Mouse (Mus musculus) Patski (cell line): ENCODE results near the gene Sec31b. TPM values are rescaled to one million over a fixed set of nuclear protein-coding genes. Genes with fewer than 3 reads are reported as not detected.

Experiments
- ATAC-seq: fragments of 100-300 bp; one replicate; pipeline ENCODE4 v1.8.0; 2021
- CTCF ChIA-PET: fragments of 350-600 bp; sonication (Branson Sonifier 250); formaldehyde crosslinking; loops from one replicate; lab custom pipeline; 2022; ENCODE audit warnings: inconsistent platforms; lab: Charles Lee
- POLR2A ChIA-PET: fragments of 350-600 bp; sonication (Branson Sonifier 250); formaldehyde crosslinking; loops from one replicate; lab custom pipeline; 2022; ENCODE audit warnings: antibody characterized with exemption, inconsistent platforms; lab: Charles Lee
- DNase-seq: peaks from one replicate; pipeline ENCODE4 v3.0.0-alpha.2; 2011; ENCODE audit warnings: low read depth, low spot score
- H3K27me3 ChIP-seq: fragments of 371-371 bp; one replicate; pipeline ENCODE4 v1.5.1; 2021
- CTCF ChIP-seq: fragments of 100-300 bp; IDR thresholded peaks from one replicate; pipeline ENCODE4 v1.5.1; 2021
- in situ Hi-C: fragments of 300-500 bp; cut with MboI; formaldehyde crosslinking; loops from 3 replicates; pipeline ENCODE4 v1.11.1; 2018; ENCODE audit warnings: low pct_unique_long_range_greater_than_20kb, mixed read lengths
- polyA plus RNA-seq: library from polyadenylated mRNA; unstranded; gene quantifications from one replicate; pipeline ENCODE4 v1.2.3, GENCODE M21; 2021

Gene Sec31b
- polyA plus RNA-seq, 1 experiment from 2014 or later, result 0.83 TPM

- ChIA-PET POLR2A (interaction anchor here (0.6 to 1.6 kb wide), 2 partner anchors 9 to 605 kb away, joined by 3 to 4 read pairs; no protein-coding TSS in a partner anchor), CTCF (interaction anchor here (1.0 to 1.4 kb wide), 3 partner anchors 13 to 16 kb away, joined by 3 to 7 read pairs (median 6); no protein-coding TSS in a partner anchor)
- peaks cover 10% of the 10 kb centered on the region for H3K27me3 ChIP-seq
- TF ChIP-seq CTCF, result no peak
- in situ Hi-C loops, result no loop called here
- DNase-seq (no peak), ATAC-seq (no peak)
Measured at GRCm38 (mm10) chr19:44513921-44514482, 31.7 kb downstream of the Sec31b start.

- H3K27me3 ChIP-seq, result peaks cover 10% of the 10 kb centered on the region
- ATAC-seq (no peak), DNase-seq (no peak)
- in situ Hi-C loops, result no loop called here
- TF ChIP-seq CTCF, result no peak
- ChIA-PET POLR2A (interaction anchor here (0.6 to 1.6 kb wide), 3 partner anchors 9 to 606 kb away, joined by 3 to 4 read pairs (median 3); no protein-coding TSS in a partner anchor), CTCF (interaction anchor here (1.3 to 1.7 kb wide), 3 partner anchors 12 to 38 kb away, joined by 3 to 7 read pairs (median 6); no protein-coding TSS in a partner anchor)
Measured at GRCm38 (mm10) chr19:44513054-44513833, 32.4 kb downstream of the Sec31b start.

- H3K27me3 ChIP-seq, result peaks cover 10% of the 10 kb centered on the region
- DNase-seq, result no peak
- in situ Hi-C loops, result no loop called here
- CTCF ChIA-PET, result interaction anchor here (1.4 to 1.7 kb wide), 2 partner anchors 12 to 38 kb away, joined by 6 to 7 read pairs; no protein-coding TSS in a partner anchor
- ATAC-seq, result no peak
- TF ChIP-seq CTCF, result no peak
- POLR2A ChIA-PET, result interaction anchor here (0.6 to 1.6 kb wide), 3 partner anchors 10 to 267 kb away, joined by 3 to 4 read pairs (median 3); no protein-coding TSS in a partner anchor
Measured at GRCm38 (mm10) chr19:44512601-44513000, 33.1 kb downstream of the Sec31b start.

- peaks cover 10% of the 10 kb centered on the region for H3K27me3 ChIP-seq
- in situ Hi-C loops, result no loop called here
- TF ChIP-seq CTCF, result no peak
- DNase-seq (no peak), ATAC-seq (no peak)
- POLR2A ChIA-PET, result interaction anchor here (0.6 kb wide), 1 partner anchor 471 kb away, joined by 5 read pairs; no protein-coding TSS in a partner anchor
- CTCF ChIA-PET, result interaction anchor here (1.1 to 1.7 kb wide), 2 partner anchors 24 to 37 kb away, joined by 3 to 6 read pairs; no protein-coding TSS in a partner anchor
Measured at GRCm38 (mm10) chr19:44511451-44512231, 34.0 kb downstream of the Sec31b start.

GRCm38 (mm10) chr19:44510534-44511175 lies 35.0 kb downstream of the Sec31b start:
- ChIA-PET POLR2A (no interaction called here), CTCF (interaction anchor here (1.1 to 1.3 kb wide), 3 partner anchors 11 to 23 kb away, joined by 3 read pairs; no protein-coding TSS in a partner anchor)
- ATAC-seq, result no peak
- peaks cover 10% of the 10 kb centered on the region for H3K27me3 ChIP-seq
- in situ Hi-C loops, result no loop called here
- TF ChIP-seq CTCF, result no peak
- no peak for DNase-seq

GRCm38 (mm10) chr19:44502741-44503140 lies 42.9 kb downstream of the Sec31b start:
- peaks cover 5% of the 10 kb centered on the region for H3K27me3 ChIP-seq
- no peak for TF ChIP-seq CTCF
- ChIA-PET POLR2A (no interaction called here), CTCF (no interaction called here)
- ATAC-seq (no peak), DNase-seq (no peak)
- in situ Hi-C loops, result no loop called here

- no peak for TF ChIP-seq CTCF
- DNase-seq (no peak), ATAC-seq (no peak)
- peaks cover 12% of the 10 kb centered on the region for H3K27me3 ChIP-seq
- CTCF ChIA-PET, result interaction anchor here (2.2 kb wide), 1 partner anchor 11 kb away, joined by 7 read pairs; no protein-coding TSS in a partner anchor
- POLR2A ChIA-PET, result no interaction called here
- in situ Hi-C loops, result no loop called here
Measured at GRCm38 (mm10) chr19:44501925-44502324, 43.7 kb downstream of the Sec31b start.

- in situ Hi-C loops, result no loop called here
- ATAC-seq (no peak), DNase-seq (no peak)
- POLR2A ChIA-PET, result interaction anchor here (0.7 to 0.8 kb wide), 3 partner anchors 12 to 898 kb away, joined by 5 to 9 read pairs (median 6); no protein-coding TSS in a partner anchor
- H3K27me3 ChIP-seq, result peaks cover 25% of the 10 kb centered on the region
- CTCF ChIA-PET, result interaction anchor here (0.7 to 2.2 kb wide), 8 partner anchors 12 to 339 kb away, joined by 3 to 7 read pairs (median 4); no protein-coding TSS in a partner anchor
- no peak for TF ChIP-seq CTCF
Measured at GRCm38 (mm10) chr19:44500240-44500639, 45.4 kb downstream of the Sec31b start.

- H3K27me3 ChIP-seq, result peaks cover 38% of the 10 kb centered on the region
- in situ Hi-C loops, result no loop called here
- ATAC-seq (no peak), DNase-seq (no peak)
- POLR2A ChIA-PET, result interaction anchor here (1.2 kb wide), 1 partner anchor 10 kb away, joined by 4 read pairs; no protein-coding TSS in a partner anchor
- CTCF ChIA-PET, result interaction anchor here (1.0 to 2.0 kb wide), 3 partner anchors 11 to 18 kb away, joined by 3 to 6 read pairs (median 4); no protein-coding TSS in a partner anchor
- no peak for TF ChIP-seq CTCF
Measured at GRCm38 (mm10) chr19:44498936-44499335, 46.7 kb downstream of the Sec31b start.
